7 mouse cellular contexts compared by ENCODE assay signal in the genomic region with DNA sequence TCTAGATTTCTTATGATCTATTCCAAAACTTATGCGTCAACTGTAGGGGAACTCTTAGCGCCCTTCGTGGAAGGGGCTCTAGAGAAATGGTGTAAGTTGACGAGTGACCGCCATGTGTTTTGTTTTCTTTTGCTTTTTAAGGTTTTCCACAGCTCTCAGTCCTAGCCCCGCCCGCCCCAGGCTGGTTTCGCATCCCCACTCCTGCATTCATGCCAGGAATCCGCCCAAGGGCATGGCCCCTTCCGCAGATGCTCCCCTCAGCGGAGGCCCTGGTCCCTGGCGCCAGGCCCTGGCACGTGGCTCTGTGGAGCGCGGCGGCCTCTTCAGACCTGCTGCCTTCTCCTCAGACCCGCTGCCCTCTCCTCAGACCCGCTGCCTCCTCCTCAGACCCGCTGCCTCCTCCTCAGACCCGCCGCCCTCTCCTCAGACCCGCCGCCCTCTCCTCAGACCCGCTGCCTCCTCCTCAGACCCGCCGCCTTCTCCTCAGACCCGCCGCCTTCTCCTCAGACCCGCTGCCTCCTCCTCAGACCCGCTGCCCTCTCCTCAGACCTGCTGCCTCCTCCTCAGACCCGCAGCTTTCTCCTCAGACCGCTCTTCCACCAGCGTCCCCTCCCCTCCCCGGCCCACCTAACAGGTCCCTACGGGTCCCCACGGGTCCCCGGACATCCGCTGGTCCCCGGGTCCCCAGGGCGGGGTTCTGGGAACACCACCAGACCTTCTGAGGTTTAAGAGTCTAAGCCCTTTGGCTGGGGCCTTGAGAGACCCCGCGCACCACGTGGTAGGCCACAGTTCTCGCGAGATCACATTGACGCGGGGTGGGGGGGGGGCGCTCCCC. TPM values are rescaled to one million over a fixed set of nuclear protein-coding genes. Genes with fewer than 3 reads are reported as not detected.
A peak's percentile ranks its signal among the peaks of the same experiment; 100 is the strongest.
DNase-seq lines count a peak whose midpoint lies in the region; ATAC-seq and TF ChIP-seq lines count a peak whose summit lies in the region.

No protein-coding gene starts in this region.

- no peaks in the 10 kb centered on the region for H3K9me3 ChIP-seq in lung, embryonic 16.5 days (ENCODE audit: control insufficient read depth, low read length)
- peaks cover 16% of the 10 kb centered on the region; the same call in 1 of the 2 replicates for H3K9me3 ChIP-seq in forebrain, embryonic 10.5 days
- H3K9me3 ChIP-seq in hindbrain, postnatal 0 days (ENCODE audit: low read length) = no peaks in the 10 kb centered on the region
- H3K9me3 ChIP-seq in neural tube, embryonic 11.5 days (ENCODE audit: control insufficient read depth, low read length) = no peaks in the 10 kb centered on the region

- H3K4me3 ChIP-seq in lung, embryonic 16.5 days (ENCODE audit: low read length) = peak overlapping the region; percentile 39
- peak overlapping the region; percentile 52 for H3K4me3 ChIP-seq in forebrain, embryonic 10.5 days
- peak overlapping the region; percentile 38 for H3K4me3 ChIP-seq in hindbrain, postnatal 0 days (ENCODE audit: low read length)
- peak overlapping the region; percentile 32 for H3K4me3 ChIP-seq in neural tube, embryonic 11.5 days (ENCODE audit: low read depth, low read length)
- no peak overlapping the region for H3K4me3 ChIP-seq in cerebellum, adult 2 months (replicated peaks; ENCODE audit: insufficient read depth, low read depth, low read length)

- peaks cover 3% of the 10 kb centered on the region; the same call in 1 of the 2 replicates for H3K27me3 ChIP-seq in lung, embryonic 16.5 days (ENCODE audit: control insufficient read depth, insufficient read depth, low read depth, low read length)
- H3K27me3 ChIP-seq in forebrain, embryonic 10.5 days (ENCODE audit: poor library complexity, severe bottlenecking) = peaks cover 20% of the 10 kb centered on the region
- H3K27me3 ChIP-seq in hindbrain, postnatal 0 days (ENCODE audit: insufficient read depth, low read length) = no peaks in the 10 kb centered on the region
- H3K27me3 ChIP-seq in neural tube, embryonic 11.5 days (ENCODE audit: control insufficient read depth, insufficient read depth, low read length) = 0 out of 2 replicates have a peak, but pooled peaks cover 4% of the 10 kb centered on the region
- H3K27me3 ChIP-seq in cerebellum, adult 2 months (ENCODE audit: control insufficient read depth, insufficient read depth, low read length) = peaks cover 2% of the 10 kb centered on the region; the same call in 1 of the 2 replicates

- no peaks in the 10 kb centered on the region for H3K36me3 ChIP-seq in lung, embryonic 16.5 days (ENCODE audit: control insufficient read depth, insufficient read depth, low read length)
- H3K36me3 ChIP-seq in forebrain, embryonic 10.5 days (replicated peaks) = no peaks in the 10 kb centered on the region
- no peaks in the 10 kb centered on the region for H3K36me3 ChIP-seq in hindbrain, postnatal 0 days (ENCODE audit: insufficient read depth, low read length)
- H3K36me3 ChIP-seq in neural tube, embryonic 11.5 days (ENCODE audit: control insufficient read depth, insufficient read depth, low read length) = no peaks in the 10 kb centered on the region

- H3K4me1 ChIP-seq in lung, embryonic 16.5 days (replicated peaks; ENCODE audit: control insufficient read depth, insufficient read depth, low read length) = 0 out of 2 replicates have a peak, but pooled peaks cover 2% of the 10 kb centered on the region
- H3K4me1 ChIP-seq in forebrain, embryonic 10.5 days = peaks cover 10% of the 10 kb centered on the region
- H3K4me1 ChIP-seq in hindbrain, postnatal 0 days (ENCODE audit: insufficient read depth, low read length) = no peaks in the 10 kb centered on the region
- no peaks in the 10 kb centered on the region for H3K4me1 ChIP-seq in neural tube, embryonic 11.5 days (ENCODE audit: control insufficient read depth, insufficient read depth, low read length)
- no peaks in the 10 kb centered on the region; the same call in 1 of the 2 replicates for H3K4me1 ChIP-seq in cerebellum, adult 2 months (ENCODE audit: control insufficient read depth, insufficient read depth, low read length)

- no peak for ATAC-seq in lung, embryonic 16.5 days (ENCODE audit: low read depth)
- ATAC-seq in hindbrain, postnatal 0 days = peak; percentile 66
- ATAC-seq in neural tube, embryonic 11.5 days (ENCODE audit: insufficient read depth, low FRiP score, low TSS enrichment) = no peak

- H3K27ac ChIP-seq in lung, embryonic 16.5 days (ENCODE audit: low read length) = no peak overlapping the region
- peak overlapping the region; percentile 82 for H3K27ac ChIP-seq in forebrain, embryonic 10.5 days
- no peak overlapping the region for H3K27ac ChIP-seq in hindbrain, postnatal 0 days
- no peak overlapping the region for H3K27ac ChIP-seq in neural tube, embryonic 11.5 days (ENCODE audit: low read depth, low read length)
- no peak overlapping the region for H3K27ac ChIP-seq in cerebellum, adult 2 months (ENCODE audit: insufficient read depth, low read length)

- peak overlapping the region; percentile 60 for H3K4me2 ChIP-seq in lung, embryonic 16.5 days (ENCODE audit: low read depth, low read length)
- peak overlapping the region; percentile 60 for H3K4me2 ChIP-seq in hindbrain, postnatal 0 days (ENCODE audit: low read depth, low read length)
- H3K4me2 ChIP-seq in neural tube, embryonic 11.5 days (ENCODE audit: low read depth) = peak overlapping the region; percentile 54

- TF ChIP-seq CTCF in hindbrain, postnatal 0 days (IDR thresholded peaks at IDR 0.05; ENCODE audit: low read depth) = no peak
- TF ChIP-seq CTCF in cerebellum, adult 2 months (IDR thresholded peaks at IDR 0.05; ENCODE audit: borderline replicate concordance, insufficient read depth, low read depth, low read length) = no peak

- 16% methylated on average over 38 of the region's 48 CpGs for WGBS in lung, embryonic 16.5 days
- 18% methylated on average over 48 of the region's 48 CpGs for WGBS in forebrain, embryonic 10.5 days
- 17% methylated on average over 40 of the region's 48 CpGs for WGBS in hindbrain, postnatal 0 days
- WGBS in neural tube, embryonic 11.5 days = 16% methylated on average over 44 of the region's 48 CpGs
- WGBS in cerebellum, adult 2 months = 12% methylated on average over 48 of the region's 48 CpGs

- H3K9ac ChIP-seq in lung, embryonic 16.5 days (ENCODE audit: low read length) = peak overlapping the region; percentile 37
- peak overlapping the region; percentile 50 for H3K9ac ChIP-seq in hindbrain, postnatal 0 days (replicated peaks; ENCODE audit: low read length)
- peak overlapping the region; percentile 53 for H3K9ac ChIP-seq in neural tube, embryonic 11.5 days (ENCODE audit: low read length)

- no peak for DNase-seq in lung, adult 18-20 months
- DNase-seq in forebrain, embryonic 10.5 days (ENCODE audit: extremely low spot score, low spot score) = peak; percentile 58
- DNase-seq in hindbrain, postnatal 0 days (ENCODE audit: low spot score) = peak; percentile 51
- DNase-seq in neural tube, embryonic 11.5 days (ENCODE audit: low spot score) = peak; percentile 58
- no peak for DNase-seq in spleen, postnatal 36 days (ENCODE audit: low spot score in 2 of 2)
- DNase-seq in cerebellum, adult 2 months = no peak

- TF ChIP-seq POLR2A in cerebellum, adult 2 months (IDR thresholded peaks at IDR 0.05; ENCODE audit: borderline replicate concordance, insufficient read depth, low read length) = no peak

RNA-seq across cellular contexts. Expression of a gene that starts 22.3 kb away (rescaled TPM):
- not detected in 2 replicates for polyA plus RNA-seq in lung, embryonic 16.5 days (2015; fragmentation: Nextera tagmentation; extraction: Ambion mirVana)
- 3.2 and 8.0 TPM in 2 replicates for polyA plus RNA-seq in forebrain, embryonic 10.5 days (2016; fragmentation: Nextera tagmentation; extraction: Ambion mirVana)
- total RNA-seq in hindbrain, postnatal 0 days (2014; rRNA removed) = 0.22 TPM in 1 of 2 replicates, not detected in the other
- polyA plus RNA-seq in hindbrain, postnatal 0 days (2015; fragmentation: Nextera tagmentation; extraction: Ambion mirVana) = not detected in 2 replicates
- not detected in 2 replicates for polyA plus RNA-seq in neural tube, embryonic 11.5 days (2014; fragmentation: Nextera tagmentation; extraction: Ambion mirVana)
- polyA plus RNA-seq in cerebellum, adult 2 months (2012; rRNA removed) = not detected in 2 replicates

RNA-seq across cellular contexts. Expression of a gene that starts 23.2 kb away (rescaled TPM):
- 0.50 and 1.2 TPM in 2 replicates for polyA plus RNA-seq in lung, embryonic 16.5 days (2015; fragmentation: Nextera tagmentation; extraction: Ambion mirVana)
- polyA plus RNA-seq in forebrain, embryonic 10.5 days (2016; fragmentation: Nextera tagmentation; extraction: Ambion mirVana) = 2.6 and 3.8 TPM in 2 replicates
- total RNA-seq in hindbrain, postnatal 0 days (2014; rRNA removed) = 1.7 and 3.7 TPM in 2 replicates
- polyA plus RNA-seq in hindbrain, postnatal 0 days (2015; fragmentation: Nextera tagmentation; extraction: Ambion mirVana) = 7.9 and 8.8 TPM in 2 replicates
- polyA plus RNA-seq in neural tube, embryonic 11.5 days (2014; fragmentation: Nextera tagmentation; extraction: Ambion mirVana) = 1.9 and 2.6 TPM in 2 replicates
- polyA plus RNA-seq in cerebellum, adult 2 months (2012; rRNA removed) = 6.1 and 9.1 TPM in 2 replicates

Comparison
In these comparisons a context has a peak if more than half of its experiments do, and no peak if none do; other contexts are left out.
1. DNase-seq: peak in forebrain, embryonic 10.5 days (single experiment), hindbrain, postnatal 0 days (single experiment) and neural tube, embryonic 11.5 days (single experiment); none in lung, adult 18-20 months (0 of 2), spleen, postnatal 36 days (0 of 2) and cerebellum, adult 2 months (0 of 2).
2. Peak in every context shown above with its lines, with median percentiles within 50 percentile points of each other: H3K4me2 ChIP-seq and H3K9ac ChIP-seq.